Mouse (Mus musculus) small intestine, adult 2 months (tissue): ENCODE measurements around the gene Aldh6a1.

Experiments used
- CTCF ChIP-seq: fragments of 200-500 bp; IDR thresholded peaks from 2 replicates; pipeline ENCODE4 v1.5.1; 2012; ENCODE audit warnings: low read depth, mild to moderate bottlenecking, control low read depth, inconsistent platforms, low read length, moderate library complexity, mixed read lengths; ENCODE audit not compliant: insufficient replicate concordance, insufficient read length; ENCODE audit errors: extremely low read depth
- POLR2A ChIP-seq: fragments of 200-500 bp; IDR thresholded peaks from 2 replicates; pipeline ENCODE4 v1.6.1; 2012; ENCODE audit warnings: low read depth, mild to moderate bottlenecking, control low read depth, inconsistent platforms, low read length, moderate library complexity

- no peak for TF ChIP-seq CTCF
- no peak for TF ChIP-seq POLR2A
Measured at GRCm38 (mm10) chr12:84438697-84439096, 12.1 kb downstream of the Aldh6a1 start.
